Mouse (Mus musculus) CH12.LX (cell line): ENCODE measurements around the gene Psmd9. TPM values are rescaled to one million over a fixed set of nuclear protein-coding genes. Genes with fewer than 3 reads are reported as not detected.

Experiments used
- DNase-seq: peaks from one replicate; pipeline ENCODE4 v3.0.0-alpha.2; 2013; ENCODE audit errors: extremely low read depth
- H3K27ac ChIP-seq: 2 replicates; pipeline ENCODE4 v1.5.1; 2012; ENCODE audit warnings: low read depth, mild to moderate bottlenecking, control low read depth, moderate library complexity; ENCODE audit not compliant: insufficient read depth
- H3K27me3 ChIP-seq: replicated peaks from 2 replicates; pipeline ENCODE3; 2012; ENCODE audit warnings: inconsistent platforms
- H3K36me3 ChIP-seq, 2 experiments: replicated peaks in 1 of 2; 2 replicates each; pipeline versions ENCODE3 to v1.6.1; 2012; ENCODE audit warnings: inconsistent platforms in 1 of 2, low read length in 1 of 2, mild to moderate bottlenecking in 1 of 2, mixed read lengths in 1 of 2, moderate library complexity in 1 of 2; ENCODE audit not compliant: control insufficient read depth in 1 of 2, insufficient read depth in 1 of 2
- H3K4me1 ChIP-seq, 2 experiments: 2 replicates each; pipeline ENCODE4 v1.6.1; 2012; ENCODE audit warnings: inconsistent platforms in 1 of 2, moderate library complexity in 1 of 2; ENCODE audit not compliant: insufficient read depth in 2 of 2, control insufficient read depth in 1 of 2
- H3K4me2 ChIP-seq: 2 replicates; pipeline ENCODE4 v1.6.1; 2012; ENCODE audit warnings: low read depth, mild to moderate bottlenecking, control low read depth; ENCODE audit not compliant: poor library complexity, insufficient read depth, severe bottlenecking
- H3K4me3 ChIP-seq, 3 experiments: fragments of 150-350 bp in 1 of 3; sonication (generic) in 1 of 3; replicated peaks in 1 of 3; 2 replicates each; pipeline versions ENCODE3 to v1.5.1; 2011 to 2012; ENCODE audit warnings: low read depth in 2 of 3, low read length in 2 of 3, mild to moderate bottlenecking in 2 of 3, moderate library complexity in 2 of 3, control low read depth in 1 of 3, improper control_type of control experiment in 1 of 3, inconsistent platforms in 1 of 3, mixed read lengths in 1 of 3; ENCODE audit not compliant: poor library complexity in 1 of 3
- H3K79me2 ChIP-seq: replicated peaks from 2 replicates; pipeline ENCODE4 v1.6.1; 2012; ENCODE audit warnings: mild to moderate bottlenecking, moderate library complexity; ENCODE audit not compliant: control insufficient read depth, poor library complexity, insufficient read depth, severe bottlenecking; ENCODE audit errors: extremely low read depth
- H3K9ac ChIP-seq: 2 replicates; pipeline ENCODE4 v1.6.1; 2012; ENCODE audit warnings: low read depth, mild to moderate bottlenecking, control low read depth, moderate library complexity; ENCODE audit not compliant: insufficient read depth
- H3K9me3 ChIP-seq: replicated peaks from 2 replicates; pipeline ENCODE3; 2012; ENCODE audit warnings: low read length, inconsistent platforms, mixed read lengths
- CHD2 ChIP-seq: IDR thresholded peaks from 2 replicates; pipeline ENCODE4 v1.6.1; 2011; ENCODE audit warnings: low read length, improper control_type of control experiment
- CTCF ChIP-seq, 2 experiments: IDR thresholded peaks in 1 of 2; conservative IDR thresholded peaks in 1 of 2; 2 replicates each; pipeline ENCODE4 v1.5.1; 2011 to 2012; ENCODE audit warnings: low read depth in 2 of 2, low read length in 2 of 2, improper control_type of control experiment in 1 of 2, inconsistent platforms in 1 of 2, mild to moderate bottlenecking in 1 of 2, moderate library complexity in 1 of 2
- E2F4 ChIP-seq: IDR thresholded peaks from 2 replicates; pipeline ENCODE4 v1.6.1; 2011; ENCODE audit warnings: low read depth, low read length, improper control_type of control experiment; ENCODE audit not compliant: insufficient replicate concordance
- HCFC1 ChIP-seq: IDR thresholded peaks from 2 replicates; pipeline ENCODE4 v1.6.1; 2012; ENCODE audit warnings: low read depth, mild to moderate bottlenecking, inconsistent platforms, low read length, improper control_type of control experiment
- KAT2A ChIP-seq: IDR thresholded peaks from 2 replicates; pipeline ENCODE4 v1.6.1; 2012; ENCODE audit warnings: low read length, improper control_type of control experiment, inconsistent platforms; ENCODE audit not compliant: insufficient replicate concordance
- MAFK ChIP-seq: IDR thresholded peaks from 2 replicates; pipeline ENCODE4 v1.6.1; 2011; ENCODE audit warnings: low read length, improper control_type of control experiment; ENCODE audit not compliant: insufficient replicate concordance
- MYC ChIP-seq: IDR thresholded peaks from 2 replicates; pipeline ENCODE4 v1.6.1; 2011; ENCODE audit warnings: low read depth, mild to moderate bottlenecking, improper control_type of control experiment, low read length
- NELFE ChIP-seq: IDR thresholded peaks from 2 replicates; pipeline ENCODE4 v1.6.1; 2011; ENCODE audit warnings: low read depth, low read length, improper control_type of control experiment
- POLR2AphosphoS2 ChIP-seq: IDR thresholded peaks from 2 replicates; pipeline ENCODE4 v1.6.1; 2011; ENCODE audit warnings: low read depth, low read length, improper control_type of control experiment
- TCF12 ChIP-seq: IDR thresholded peaks from 2 replicates; pipeline ENCODE4 v1.6.1; 2014; ENCODE audit warnings: low read depth, mild to moderate bottlenecking, inconsistent platforms, low read length, improper control_type of control experiment
- UBTF ChIP-seq: IDR thresholded peaks from 2 replicates; pipeline ENCODE4 v1.6.1; 2012; ENCODE audit warnings: low read depth, mild to moderate bottlenecking, inconsistent platforms, low read length, improper control_type of control experiment, moderate library complexity
- USF2 ChIP-seq: conservative IDR thresholded peaks from 2 replicates; pipeline ENCODE4 v1.6.1; 2011; ENCODE audit warnings: low read depth, low read length, improper control_type of control experiment
- ZC3H11A ChIP-seq: IDR thresholded peaks from 2 replicates; pipeline ENCODE4 v1.6.1; 2012; ENCODE audit warnings: low read depth, mild to moderate bottlenecking, inconsistent platforms, low read length, improper control_type of control experiment
- ZKSCAN1 ChIP-seq: IDR thresholded peaks from 2 replicates; pipeline ENCODE4 v1.6.1; 2012; ENCODE audit warnings: low read depth, inconsistent platforms, low read length, improper control_type of control experiment, borderline replicate concordance
- ZNF384 ChIP-seq: IDR thresholded peaks from 2 replicates; pipeline ENCODE4 v1.6.1; 2012; ENCODE audit warnings: low read depth, low read length, improper control_type of control experiment, inconsistent platforms
- dilution Hi-C: fragments of 300-500 bp; cut with MboI; formaldehyde crosslinking; loops from 2 replicates; pipeline ENCODE4 v1.14.3; 2020; ENCODE audit warnings: low sequenced_read_pairs; ENCODE audit not compliant: extremely low pct_unique_long_range_greater_than_20kb, extremely low pct_ligation_motif_present
- in situ Hi-C: fragments of 300-500 bp; cut with MboI; formaldehyde crosslinking; loops from 3 replicates; pipeline ENCODE4 v1.14.3; 2019; ENCODE audit warnings: low sequenced_read_pairs, low pct_ligation_motif_present, low pct_unique_long_range_greater_than_20kb, mixed read lengths
- polyA plus RNA-seq: library from polyadenylated mRNA; unstranded; fragments of >175 nt; gene quantifications from 2 replicates; pipeline ENCODE4 v1.2.1, GENCODE M21; 2012; ENCODE audit warnings: low read depth; ENCODE audit not compliant: insufficient read length
- total RNA-seq, 2 experiments: library from RNA; depleted of rRNA; stranded (reverse); fragments of 300-350 nt in 1 of 2; fragments of >200 nt in 1 of 2; gene quantifications; 2 replicates each; pipeline ENCODE4 v1.2.3; 2012 to 2014

Gene Psmd9
- total and polyA plus RNA-seq, 3 experiments: 30.8 to 38.0 (median 35.5) TPM

DNA sequence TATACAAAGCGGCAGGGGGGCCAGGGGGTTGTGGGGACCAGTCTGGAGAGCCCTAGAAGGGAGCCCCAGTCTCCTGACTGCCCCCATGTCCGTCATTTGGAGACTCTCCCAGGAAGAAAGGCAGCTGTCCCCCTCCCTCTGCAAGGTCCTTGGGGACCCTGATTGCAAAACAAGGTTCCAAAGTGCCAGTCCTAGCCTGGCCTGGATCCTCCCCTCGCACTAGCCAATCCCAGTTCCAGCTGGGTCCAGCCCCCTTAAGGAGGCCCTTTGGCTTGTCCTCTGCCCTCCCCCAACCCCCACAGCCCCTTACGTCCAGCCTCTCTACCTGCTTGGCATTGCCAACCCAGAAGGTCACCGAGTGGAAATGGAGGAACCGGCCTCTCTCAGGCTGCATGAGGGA lies 12.3 kb downstream of the Psmd9 start:
- Histone ChIP-seq H3K27me3 (peaks cover 4% of the 10 kb centered on the region), H3K27ac (no peak overlapping the region)
- dilution Hi-C loops: no loop called here

GRCm38 (mm10) chr5:123182651-123183050 lies 13.4 kb downstream of the Psmd9 start, which contains the start of gene Hpd:
Gene Hpd (minus strand): TSS chr5:123182727.
- no peak within 1 kb of the TSS for H3K4me3 ChIP-seq
- no peak for TF ChIP-seq ZC3H11A
- no peak for TF ChIP-seq CHD2
- TF ChIP-seq TCF12: no peak
- H3K79me2 ChIP-seq: no peaks in the 10 kb centered on the region
- H3K9ac ChIP-seq: no peak within 1 kb of the TSS
- in situ Hi-C loops (no loop called here), dilution Hi-C loops (no loop called here)
- H3K27me3 ChIP-seq: peaks cover 4% of the 10 kb centered on the region
- H3K4me1 ChIP-seq: peaks cover 0 to 22% of the 10 kb centered on the region in 2 experiments; a peak in 2 of 4 replicates
- H3K36me3 ChIP-seq: no peaks in the 10 kb centered on the region
- H3K4me2 ChIP-seq: no peak within 1 kb of the TSS
- no peak for DNase-seq
- peaks cover 16% of the 10 kb centered on the region for H3K9me3 ChIP-seq
- no peak within 1 kb of the TSS for H3K27ac ChIP-seq

More for the DNA sequence above, 12.3 kb downstream of the Psmd9 start:
- DNase-seq: no peak
- in situ Hi-C loops: no loop called here
- H3K79me2 ChIP-seq: no peaks in the 10 kb centered on the region
- H3K4me1 ChIP-seq: peaks cover 0 to 22% of the 10 kb centered on the region in 2 experiments; a peak in 2 of 4 replicates
- H3K9me3 ChIP-seq: peaks cover 16% of the 10 kb centered on the region
- TF ChIP-seq ZC3H11A: no peak
- TF ChIP-seq ZNF384: no peak
- TF ChIP-seq POLR2AphosphoS2: no peak
- no peak for TF ChIP-seq E2F4
- TF ChIP-seq USF2: no peak
- TF ChIP-seq ZKSCAN1: no peak
- no peak for TF ChIP-seq MAFK
- no peak for TF ChIP-seq CTCF (conservative IDR thresholded peaks at IDR 0.05 in 1 of 2, IDR thresholded peaks at IDR 0.05 in 1 of 2; ENCODE audit: low read depth in 2 of 2, low read length in 2 of 2)
- no peak for TF ChIP-seq HCFC1
- TF ChIP-seq NELFE: no peak
- TF ChIP-seq MYC: no peak
- no peak overlapping the region for H3K4me2 ChIP-seq
- H3K36me3 ChIP-seq: no peaks in the 10 kb centered on the region
- no peak overlapping the region for H3K9ac ChIP-seq
- no peak overlapping the region for H3K4me3 ChIP-seq

DNA sequence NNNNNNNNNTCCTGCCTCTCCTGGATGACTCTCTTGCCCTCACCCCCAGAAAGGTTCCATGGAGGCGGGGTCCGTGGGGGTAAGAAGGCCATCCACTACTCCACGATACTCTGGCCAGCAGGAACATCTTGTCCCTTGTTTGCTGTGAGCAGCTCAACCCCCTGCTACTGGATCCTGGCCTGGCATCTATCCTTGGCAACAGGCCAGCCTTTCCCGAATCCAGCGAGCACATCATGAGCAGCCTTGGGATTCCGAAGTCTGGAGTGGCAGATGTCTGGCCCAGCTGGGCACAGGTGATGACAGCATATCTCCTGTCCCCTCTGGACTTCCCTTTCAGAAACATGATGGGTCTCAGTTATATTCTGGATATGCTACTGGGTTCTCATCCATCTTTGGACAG lies 16.8 kb downstream of the Psmd9 start:
- dilution Hi-C loops: no loop called here
- H3K9ac ChIP-seq: no peak overlapping the region
- TF ChIP-seq UBTF: no peak
- no peak for TF ChIP-seq KAT2A
- TF ChIP-seq ZNF384: no peak
- TF ChIP-seq, all 38 proteins: peak for 0
- Histone ChIP-seq H3K4me2 (no peak overlapping the region), H3K27ac (no peak overlapping the region), H3K4me1 (peaks cover 0 to 9% of the 10 kb centered on the region in 2 experiments; a peak in 2 of 4 replicates), H3K9me3 (no peaks in the 10 kb centered on the region), H3K79me2 (no peaks in the 10 kb centered on the region), H3K27me3 (peaks cover 6% of the 10 kb centered on the region), H3K4me3 (no peak overlapping the region), H3K36me3 (no peaks in the 10 kb centered on the region)
- in situ Hi-C loops: no loop called here
- no peak for DNase-seq
